Mouse (Mus musculus) testis, adult 2 months (tissue): ENCODE results near the gene Kcna7.

Experiments used
- CTCF ChIP-seq: fragments of 200-500 bp; IDR thresholded peaks from 2 replicates; pipeline ENCODE4 v1.5.1; 2012; ENCODE audit warnings: low read depth, mild to moderate bottlenecking, inconsistent platforms, low read length, moderate library complexity; ENCODE audit not compliant: control insufficient read depth, insufficient read depth, insufficient replicate concordance
- POLR2A ChIP-seq: fragments of 200-500 bp; IDR thresholded peaks from 2 replicates; pipeline ENCODE4 v1.6.1; 2012; ENCODE audit warnings: low read depth, mild to moderate bottlenecking, inconsistent platforms, low read length, moderate library complexity; ENCODE audit not compliant: control insufficient read depth

- TF ChIP-seq POLR2A (no peak), CTCF (no peak)
Observed at GRCm38 (mm10) chr7:45369836-45370474, 35.5 kb upstream of the Kcna7 start.
